ENCODE assay signal across 10 mouse cellular contexts in genomic region chr2:74354591-74354990, GRCm38 (mm10).
DNase-seq lines count a peak whose midpoint lies in the region.
"Had no signal": no experiment of that assay in that cellular context is flagged by ENCODE, and none has a peak within 500 bp of the region (broad histone marks: within the 10 kb centered on the region; RNA-seq: fewer than 3 reads in every experiment).

No protein-coding gene starts in this region.

- DNase-seq in heart, adult 9 months (ENCODE audit: low spot score in 2 of 2): peak; percentile 2 to 13
- DNase-seq in heart, adult 8-10 months (ENCODE audit: low spot score): no peak
- DNase-seq in forelimb bud, embryonic 11.5 days (ENCODE audit: low read depth, low spot score): peak; percentile 19
- DNase-seq in layer of hippocampus, postnatal 14 days (ENCODE audit: low spot score in 2 of 2): peak; percentile 24 to 69
- DNase-seq in right cerebral cortex, postnatal 10 days (ENCODE audit: low spot score in 2 of 2): peak; percentile 37 to 62
- no peak for DNase-seq in thymus, adult 18-20 months
- DNase-seq in ovary, postnatal 36 days (ENCODE audit: low spot score): no peak
- DNase-seq in thymus, postnatal 25 days: no peak
- DNase-seq: heart, postnatal 4 days; lung, adult 18-20 months had no signal

Comparison
In these comparisons a context has a peak if more than half of its experiments do, and no peak if none do; other contexts are left out.
1. DNase-seq: peak in heart, adult 9 months (2 of 2), forelimb bud, embryonic 11.5 days (single experiment), layer of hippocampus, postnatal 14 days (2 of 2) and right cerebral cortex, postnatal 10 days (2 of 2); none in heart, adult 8-10 months (single experiment), thymus, adult 18-20 months (0 of 2), ovary, postnatal 36 days (single experiment) and thymus, postnatal 25 days (single experiment).